Mouse (Mus musculus): ENCODE results near the gene Mapk9. TPM values are rescaled to one million over a fixed set of nuclear protein-coding genes. Genes with fewer than 3 reads are reported as not detected.

Gene Mapk9
- total and polyA plus RNA-seq, 3 experiments = 43.1 to 52.8 TPM; not detected in 1

GRCm38 (mm10) chr11:49900043-49900442, 53.5 kb downstream of the Mapk9 start (continued):
- TF ChIP-seq POLR2AphosphoS2 (IDR thresholded peaks at IDR 0.05; ENCODE audit: low read length) = no peak
- TF ChIP-seq SIN3A (IDR thresholded peaks at IDR 0.05; ENCODE audit: low read length) = peak; percentile 57; the same call in 1 of the 2 replicates

GRCm38 (mm10) chr11:49900962-49901658, 54.6 kb downstream of the Mapk9 start:
- peak overlapping the region; percentile 39; the same call in 1 of the 2 replicates for H3K9ac ChIP-seq (ENCODE audit: control insufficient read depth, low read depth, low read length, poor library complexity, severe bottlenecking)

GRCm38 (mm10) chr11:49901659-49902458, 55.3 kb downstream of the Mapk9 start, which contains the start of gene Rasgef1c:
Rasgef1c (plus strand) TSS chr11:49901835.
- H3K9me3 ChIP-seq (replicated peaks; ENCODE audit: insufficient read depth, low read length) = no peaks in the 10 kb centered on the region
- no peak within 1 kb of the TSS for H3K27ac ChIP-seq (ENCODE audit: control insufficient read depth, low read depth, low read length)
- H3K9ac ChIP-seq (ENCODE audit: control insufficient read depth, low read depth, low read length, poor library complexity, severe bottlenecking) = peak within 1 kb of the TSS; percentile 45
- DNase-seq (ENCODE audit: low read depth, low spot score) = peak; percentile 55
- H3K36me3 ChIP-seq (ENCODE audit: control insufficient read depth in 1 of 2, insufficient read depth in 2 of 2, low read length in 2 of 2) = peaks cover 0 to 16% of the 10 kb centered on the region in 2 experiments; a peak in 2 of 4 replicates
- H3K27me3 ChIP-seq (ENCODE audit: control insufficient read depth in 1 of 2, insufficient read depth in 2 of 2, low read length in 2 of 2) = no peaks in the 10 kb centered on the region
- no peaks in the 10 kb centered on the region for H3K79me2 ChIP-seq (ENCODE audit: control insufficient read depth, insufficient read depth, low read length, poor library complexity)
- TF ChIP-seq ZKSCAN1 (IDR thresholded peaks at IDR 0.05; ENCODE audit: low read depth, low read length) (no peak), CTCF (IDR thresholded peaks at IDR 0.05 in 2 of 3, conservative IDR thresholded peaks at IDR 0.05 in 1 of 3; ENCODE audit: control insufficient read depth in 1 of 3, insufficient read depth in 1 of 3, low read depth in 2 of 3, low read length in 3 of 3, poor library complexity in 1 of 3, severe bottlenecking in 1 of 3) (peak; percentile 35 to 88 (median 60); a peak in 5 of 6 replicates), ZMIZ1 (IDR thresholded peaks at IDR 0.05; ENCODE audit: low read depth, low read length) (no peak), NRF1 (IDR thresholded peaks at IDR 0.05; ENCODE audit: insufficient read depth, low read depth, low read length, poor library complexity, severe bottlenecking) (peak; percentile 18; the same call in 1 of the 2 replicates), MAFK (IDR thresholded peaks at IDR 0.05; ENCODE audit: borderline replicate concordance, low read depth, low read length) (no peak), MEF2A (IDR thresholded peaks at IDR 0.05; ENCODE audit: extremely low read depth, insufficient replicate concordance, low read depth, low read length, poor library complexity, severe bottlenecking) (no peak), SMC3 (IDR thresholded peaks at IDR 0.05; ENCODE audit: low read depth, low read length) (peak; percentile 60), RAD21 (IDR thresholded peaks at IDR 0.05; ENCODE audit: low read depth, low read length) (peak; percentile 18)
- peaks cover 8 to 22% of the 10 kb centered on the region in 2 experiments for H3K4me1 ChIP-seq (ENCODE audit: control insufficient read depth in 1 of 2, insufficient read depth in 2 of 2, low read length in 2 of 2)
- H3K4me3 ChIP-seq (ENCODE audit: control insufficient read depth in 1 of 2, insufficient read depth in 1 of 2, low read depth in 2 of 2, low read length in 2 of 2) = peak within 1 kb of the TSS; percentile 36 to 37; a peak in 3 of 4 replicates

More at GRCm38 (mm10) chr11:49900962-49901658, 54.6 kb downstream of the Mapk9 start:
- Histone ChIP-seq H3K27me3 (ENCODE audit: control insufficient read depth in 1 of 2, insufficient read depth in 2 of 2, low read length in 2 of 2) (no peaks in the 10 kb centered on the region), H3K4me3 (ENCODE audit: control insufficient read depth in 1 of 2, insufficient read depth in 1 of 2, low read depth in 2 of 2, low read length in 2 of 2) (peak overlapping the region; percentile 35 to 36; a peak in 3 of 4 replicates), H3K36me3 (ENCODE audit: control insufficient read depth in 1 of 2, insufficient read depth in 2 of 2, low read length in 2 of 2) (peaks cover 0 to 16% of the 10 kb centered on the region in 2 experiments; a peak in 2 of 4 replicates), H3K27ac (ENCODE audit: control insufficient read depth, low read depth, low read length) (no peak overlapping the region), H3K79me2 (ENCODE audit: control insufficient read depth, insufficient read depth, low read length, poor library complexity) (no peaks in the 10 kb centered on the region), H3K9me3 (replicated peaks; ENCODE audit: insufficient read depth, low read length) (no peaks in the 10 kb centered on the region), H3K4me1 (ENCODE audit: control insufficient read depth in 1 of 2, insufficient read depth in 2 of 2, low read length in 2 of 2) (peaks cover 8 to 22% of the 10 kb centered on the region in 2 experiments)
- TF ChIP-seq POLR2AphosphoS5 (IDR thresholded peaks at IDR 0.05; ENCODE audit: borderline replicate concordance, low read depth, low read length) (no peak), KAT2A (conservative IDR thresholded peaks at IDR 0.05; ENCODE audit: low read depth, low read length) (no peak), TBP (IDR thresholded peaks at IDR 0.05; ENCODE audit: low read depth, low read length) (no peak), ZKSCAN1 (IDR thresholded peaks at IDR 0.05; ENCODE audit: low read depth, low read length) (no peak), JUND (IDR thresholded peaks at IDR 0.05; ENCODE audit: low read depth, low read length) (no peak), ZNF384 (IDR thresholded peaks at IDR 0.05; ENCODE audit: low read depth, low read length) (no peak), CTCF (IDR thresholded peaks at IDR 0.05 in 2 of 3, conservative IDR thresholded peaks at IDR 0.05 in 1 of 3; ENCODE audit: control insufficient read depth in 1 of 3, insufficient read depth in 1 of 3, low read depth in 2 of 3, low read length in 3 of 3, poor library complexity in 1 of 3, severe bottlenecking in 1 of 3) (no peak), MYC (IDR thresholded peaks at IDR 0.05; ENCODE audit: low read depth, low read length) (no peak), RCOR1 (IDR thresholded peaks at IDR 0.05; ENCODE audit: low read depth, low read length) (no peak), EP300 (IDR thresholded peaks at IDR 0.05; ENCODE audit: low read depth in 1 of 2, low read length in 2 of 2) (no peak), USF1 (IDR thresholded peaks at IDR 0.05; ENCODE audit: low read depth, low read length) (no peak), E2F4 (IDR thresholded peaks at IDR 0.05; ENCODE audit: borderline replicate concordance, low read depth, low read length) (no peak), CHD1 (IDR thresholded peaks at IDR 0.05; ENCODE audit: low read depth, low read length) (no peak), GABPA (IDR thresholded peaks at IDR 0.05; ENCODE audit: low read depth, low read length) (no peak), USF2 (IDR thresholded peaks at IDR 0.05; ENCODE audit: borderline replicate concordance in 1 of 2, insufficient read depth in 1 of 2, low read depth in 1 of 2, low read length in 2 of 2) (no peak), ETS1 (IDR thresholded peaks at IDR 0.05; ENCODE audit: low read depth, low read length) (no peak), ZC3H11A (IDR thresholded peaks at IDR 0.05; ENCODE audit: low read depth, low read length) (no peak)
- no peak for DNase-seq (ENCODE audit: low read depth, low spot score)

Data from MEL (cell line).